Mouse (Mus musculus) lung, adult 2 months (tissue): ENCODE measurements around the gene Fam241b. TPM values are rescaled to one million over a fixed set of nuclear protein-coding genes. Genes with fewer than 3 reads are reported as not detected.

Experiments used
- DNase-seq: peaks from one replicate; pipeline ENCODE4 v3.0.0; 2022
- H3K4me1 ChIP-seq: fragments of 200-500 bp; 2 replicates; pipeline ENCODE4 v1.6.1; 2011; ENCODE audit warnings: low read length; ENCODE audit not compliant: control insufficient read depth, insufficient read depth
- H3K4me3 ChIP-seq: fragments of 200-500 bp; replicated peaks from 2 replicates; pipeline ENCODE3; 2011; ENCODE audit warnings: low read depth, mild to moderate bottlenecking, control low read depth, low read length; ENCODE audit errors: extremely low read depth
- CTCF ChIP-seq: fragments of 200-500 bp; IDR thresholded peaks from 2 replicates; pipeline ENCODE4 v1.5.1; 2011; ENCODE audit warnings: mild to moderate bottlenecking, low read length, control low read depth; ENCODE audit not compliant: insufficient read depth
- POLR2A ChIP-seq: fragments of 200-500 bp; IDR thresholded peaks from 2 replicates; pipeline ENCODE4 v1.6.1; 2011; ENCODE audit warnings: low read depth, mild to moderate bottlenecking, control low read depth, low read length, borderline replicate concordance; ENCODE audit errors: extremely low read depth
- WGBS: fragments of 180-500 bp; shearing (Covaris S2); methylation state at CpG from one replicate; pipeline ENCODE4 v1.1.7; 2018; 5-methylcytosine and 5-hydroxymethylcytosine counted together
- polyA plus RNA-seq: library from polyadenylated mRNA; depleted of rRNA; stranded (reverse); fragments of >200 nt; gene quantifications from 2 replicates; pipeline ENCODE4 v1.2.3, GENCODE M21; 2012

The Fam241b gene
- polyA plus RNA-seq, 1 experiment: 11.1 TPM

- DNase-seq: no peak
- Histone ChIP-seq H3K4me1 (no peaks in the 10 kb centered on the region), H3K4me3 (no peak overlapping the region)
- WGBS: 64% methylated on average over 15 of the region's 15 CpGs
- TF ChIP-seq POLR2A (no peak), CTCF (no peak)
Observed at GRCm38 (mm10) chr10:62174533-62175313, 31.0 kb upstream of the Fam241b start.

GRCm38 (mm10) chr10:62173941-62174448 lies 30.3 kb upstream of the Fam241b start:
- no peak for DNase-seq
- 54% methylated on average over 9 of the region's 9 CpGs for WGBS
- no peak overlapping the region for H3K4me3 ChIP-seq
- no peak for TF ChIP-seq CTCF
- TF ChIP-seq POLR2A: no peak
- no peaks in the 10 kb centered on the region for H3K4me1 ChIP-seq

- TF ChIP-seq POLR2A (no peak), CTCF (no peak)
- no peaks in the 10 kb centered on the region for H3K4me1 ChIP-seq
- 17% methylated on average over 9 of the region's 9 CpGs for WGBS
Observed at GRCm38 (mm10) chr10:62172841-62173553, 29.3 kb upstream of the Fam241b start.

DNA sequence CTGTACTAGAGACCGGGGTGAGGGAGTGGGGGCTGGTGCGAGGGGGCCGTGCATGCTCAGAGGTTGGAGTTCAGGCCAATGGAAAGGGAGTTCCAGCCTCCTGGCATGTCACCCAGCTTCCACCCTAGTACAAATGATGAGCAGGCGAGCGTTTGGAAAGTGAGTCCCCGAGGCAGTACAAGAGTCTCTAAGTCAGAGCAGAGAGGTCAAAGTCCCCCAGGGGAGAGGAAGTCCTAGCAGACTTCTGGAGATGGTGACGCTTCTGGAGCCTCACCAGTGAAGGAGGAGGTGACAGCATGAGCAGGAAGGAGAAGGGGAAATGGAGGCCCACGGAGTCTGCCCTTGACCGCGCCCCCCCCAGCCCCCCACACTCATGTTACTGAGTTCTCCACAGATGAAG lies 18.7 kb upstream of the Fam241b start:
- WGBS: 37% methylated on average over 10 of the region's 10 CpGs
- Histone ChIP-seq H3K4me1 (no peaks in the 10 kb centered on the region), H3K4me3 (no peak overlapping the region)
- TF ChIP-seq POLR2A: no peak
- no peak for TF ChIP-seq CTCF
- DNase-seq: no peak

More at GRCm38 (mm10) chr10:62172841-62173553, 29.3 kb upstream of the Fam241b start:
- H3K4me3 ChIP-seq: no peak overlapping the region
- no peak for DNase-seq

- TF ChIP-seq CTCF (no peak), POLR2A (no peak)
- 51% methylated on average over 7 of the region's 7 CpGs for WGBS
Observed at GRCm38 (mm10) chr10:62149929-62150328, 6.2 kb upstream of the Fam241b start.

GRCm38 (mm10) chr10:62147466-62148248 lies 3.9 kb upstream of the Fam241b start:
- TF ChIP-seq POLR2A (no peak), CTCF (no peak)
- 56% methylated on average over 12 of the region's 12 CpGs for WGBS
- no peak for DNase-seq
- no peaks in the 10 kb centered on the region for H3K4me1 ChIP-seq
- H3K4me3 ChIP-seq: no peak overlapping the region

More at GRCm38 (mm10) chr10:62149929-62150328, 6.2 kb upstream of the Fam241b start:
- Histone ChIP-seq H3K4me3 (no peak overlapping the region), H3K4me1 (no peaks in the 10 kb centered on the region)
- no peak for DNase-seq

DNA sequence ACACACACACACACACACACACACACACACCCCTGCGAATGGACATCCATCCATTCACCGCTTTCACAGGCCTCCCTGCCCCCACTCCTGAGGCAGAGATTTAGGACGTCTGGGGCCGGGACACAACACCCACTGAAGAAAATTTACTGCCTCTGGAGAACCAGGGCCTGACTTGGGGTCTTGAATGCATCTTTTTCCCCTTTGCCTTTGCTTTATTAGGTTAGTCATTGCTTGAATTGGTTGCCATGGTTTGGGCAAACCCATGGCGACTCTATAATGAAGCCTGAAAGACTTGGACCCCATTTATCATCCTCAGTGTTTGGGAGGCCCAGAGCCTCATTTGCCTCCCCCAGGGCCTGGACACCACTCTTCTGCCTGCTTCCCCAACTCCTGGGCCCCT lies 2.2 kb upstream of the Fam241b start:
- DNase-seq: no peak
- no peak for TF ChIP-seq POLR2A
- no peak for TF ChIP-seq CTCF
- no peaks in the 10 kb centered on the region for H3K4me1 ChIP-seq
- H3K4me3 ChIP-seq: no peak overlapping the region
- WGBS: 76% methylated on average over 5 of the region's 5 CpGs

DNA sequence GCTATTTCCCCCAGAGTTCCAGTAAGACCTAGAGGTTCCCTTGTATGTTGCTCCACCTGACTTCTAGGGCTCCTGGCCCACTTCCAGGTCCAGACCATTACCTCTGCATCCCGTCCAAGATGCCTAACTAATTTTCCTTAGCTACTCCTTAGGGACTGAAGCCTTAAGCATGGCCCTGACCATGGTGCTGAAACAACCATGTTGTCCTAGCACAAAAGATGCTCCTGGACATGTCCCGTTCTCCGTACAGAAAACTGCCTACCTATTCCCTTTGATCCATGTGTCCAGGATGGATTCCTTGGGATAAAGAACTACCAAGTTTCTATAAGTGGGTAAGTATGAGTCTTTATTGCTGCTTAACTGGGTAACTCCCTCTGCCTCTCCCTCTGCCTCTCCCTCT lies 5.7 kb downstream of the Fam241b start:
- no peak overlapping the region for H3K4me3 ChIP-seq
- TF ChIP-seq POLR2A (no peak), CTCF (no peak)
- peaks cover 3% of the 10 kb centered on the region; the same call in 1 of the 2 replicates for H3K4me1 ChIP-seq
- DNase-seq: no peak
- WGBS: 13% methylated on average over 3 of the region's 3 CpGs

DNA sequence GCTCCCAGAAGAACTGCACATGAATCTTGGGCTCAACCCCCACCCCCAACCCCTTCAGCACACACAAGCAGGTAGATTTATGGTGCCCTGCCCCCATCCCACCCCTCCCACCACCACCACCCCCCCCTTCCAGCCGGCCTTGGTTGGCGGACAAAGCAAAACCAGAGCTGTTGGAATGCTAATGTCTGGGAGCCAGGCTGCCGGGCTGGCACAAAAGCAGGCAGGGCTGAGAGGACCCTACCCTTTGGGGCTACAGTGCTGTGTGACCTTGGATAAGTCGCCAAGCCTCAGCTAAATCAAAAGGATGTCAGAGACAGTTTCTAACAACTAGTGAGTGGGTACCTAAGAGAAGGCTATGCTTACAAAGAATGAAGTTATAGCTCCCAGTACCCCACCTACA lies 6.6 kb downstream of the Fam241b start:
- H3K4me3 ChIP-seq: no peak overlapping the region
- peaks cover 3% of the 10 kb centered on the region; the same call in 1 of the 2 replicates for H3K4me1 ChIP-seq
- 13% methylated on average over 4 of the region's 4 CpGs for WGBS
- TF ChIP-seq CTCF: no peak
- no peak for TF ChIP-seq POLR2A
- DNase-seq: no peak

DNA sequence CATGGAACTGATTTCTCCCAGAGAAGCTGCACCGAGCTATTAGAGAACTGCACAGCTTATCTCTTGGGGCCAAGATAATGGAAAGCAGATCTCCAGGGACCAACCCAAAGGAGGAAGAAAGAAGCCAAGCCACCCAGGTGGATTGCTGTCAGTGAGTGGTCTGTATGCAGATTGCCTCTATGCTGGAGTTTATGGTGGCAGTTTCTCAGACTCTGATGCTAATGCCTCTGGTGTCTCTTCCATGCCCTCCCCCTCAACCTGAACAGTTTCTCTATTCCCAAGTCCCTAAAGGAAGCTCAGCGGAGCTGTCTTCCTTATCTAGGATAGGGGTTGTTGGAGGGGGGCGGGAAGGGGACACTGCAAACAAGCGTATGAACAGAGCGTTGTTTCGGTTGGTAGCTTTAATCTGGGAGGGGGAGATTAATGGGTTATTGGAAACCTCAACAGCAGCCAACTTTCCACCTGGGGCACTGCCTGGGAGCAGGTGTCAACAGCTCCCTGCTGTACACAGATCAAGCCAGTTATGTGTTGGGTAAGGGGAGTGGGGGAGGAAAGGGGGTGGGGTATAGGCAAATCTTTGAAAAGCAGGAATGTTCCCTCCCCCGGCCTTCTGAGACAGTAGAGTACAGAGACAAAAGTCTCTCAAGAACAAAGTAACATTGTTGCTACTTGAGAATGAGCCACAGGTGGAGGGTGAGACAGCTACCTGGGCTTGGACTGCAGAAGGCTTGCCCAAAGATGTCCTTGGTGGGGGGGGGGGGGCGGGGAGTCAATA lies 7.8 kb downstream of the Fam241b start:
- WGBS: 9% methylated on average over 8 of the region's 8 CpGs

More for the DNA sequence above, 7.8 kb downstream of the Fam241b start:
- no peak for DNase-seq
- Histone ChIP-seq H3K4me3 (no peak overlapping the region), H3K4me1 (peaks cover 4% of the 10 kb centered on the region; the same call in 1 of the 2 replicates)
- no peak for TF ChIP-seq POLR2A
- no peak for TF ChIP-seq CTCF
